Mouse (Mus musculus): ENCODE measurements around the gene Slc13a4. TPM values are rescaled to one million over a fixed set of nuclear protein-coding genes. Genes with fewer than 3 reads are reported as not detected.
A peak's percentile ranks its signal among the peaks of the same experiment; 100 is the strongest.

The Slc13a4 gene
- polyA plus RNA-seq, 1 experiment = not detected

GRCm38 (mm10) chr6:35252477-35253346, 55.2 kb downstream of the Slc13a4 start:
- Histone ChIP-seq H3K9me3 (no peaks in the 10 kb centered on the region), H3K4me1 (peaks cover 68% of the 10 kb centered on the region), H3K36me3 (replicated peaks; ENCODE audit: low read length) (peaks cover 18% of the 10 kb centered on the region), H3K27me3 (replicated peaks) (no peaks in the 10 kb centered on the region), H3K4me3 (replicated peaks) (peak overlapping the region; percentile 96)
- TF ChIP-seq FLI1 (IDR thresholded peaks at IDR 0.05; ENCODE audit: low read length) (peak; percentile 9; the same call in 1 of the 2 replicates), GATA1 (IDR thresholded peaks at IDR 0.05; ENCODE audit: borderline replicate concordance, low read length) (no peak)

DNA sequence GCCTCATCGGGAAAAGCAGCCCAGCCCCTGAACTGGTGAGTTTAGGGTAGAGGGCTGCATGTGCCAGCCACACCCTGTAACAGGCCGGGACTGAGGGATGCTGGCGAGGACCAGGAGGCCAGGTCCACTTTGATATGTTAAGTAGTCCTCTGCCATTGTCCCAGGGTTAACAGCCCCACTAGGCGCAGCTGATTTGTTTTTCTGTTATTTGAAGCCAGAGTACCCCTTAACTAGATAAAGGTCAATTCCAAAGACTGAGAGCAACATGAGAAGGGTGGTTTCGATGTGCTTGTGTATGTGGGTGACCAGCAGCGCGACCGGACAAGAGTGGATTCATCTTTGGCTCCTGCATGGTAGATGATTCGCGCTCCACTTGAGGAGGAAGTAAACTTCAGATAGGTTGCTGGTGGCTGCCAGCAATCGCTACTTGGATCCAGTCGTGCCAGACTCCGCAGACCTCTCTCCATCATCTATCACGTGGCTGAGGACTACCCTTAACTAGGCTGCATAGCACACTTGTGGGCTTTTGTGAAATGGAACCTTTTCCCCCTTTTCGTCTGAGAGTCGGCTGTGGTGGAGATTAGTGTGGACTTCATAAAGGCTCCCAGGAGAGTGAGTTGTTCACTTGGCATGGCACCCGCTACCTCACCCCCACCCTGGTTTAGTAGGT, 56.0 kb downstream of the Slc13a4 start:
- peaks cover 18% of the 10 kb centered on the region for H3K36me3 ChIP-seq (replicated peaks; ENCODE audit: low read length)
- H3K4me1 ChIP-seq = peaks cover 60% of the 10 kb centered on the region
- H3K9me3 ChIP-seq = no peaks in the 10 kb centered on the region
- no peaks in the 10 kb centered on the region for H3K27me3 ChIP-seq (replicated peaks)
- TF ChIP-seq FLI1 (IDR thresholded peaks at IDR 0.05; ENCODE audit: low read length) (no peak), GATA1 (IDR thresholded peaks at IDR 0.05; ENCODE audit: borderline replicate concordance, low read length) (no peak)
- H3K4me3 ChIP-seq (replicated peaks) = peak overlapping the region; percentile 96

GRCm38 (mm10) chr6:35245086-35245485, 62.8 kb downstream of the Slc13a4 start:
- Histone ChIP-seq H3K36me3 (replicated peaks; ENCODE audit: low read length) (peaks cover 69% of the 10 kb centered on the region), H3K27me3 (replicated peaks) (no peaks in the 10 kb centered on the region), H3K4me3 (replicated peaks) (no peak overlapping the region), H3K9me3 (no peaks in the 10 kb centered on the region), H3K4me1 (peaks cover 33% of the 10 kb centered on the region)
- TF ChIP-seq GATA1 (IDR thresholded peaks at IDR 0.05; ENCODE audit: borderline replicate concordance, low read length) (no peak), FLI1 (IDR thresholded peaks at IDR 0.05; ENCODE audit: low read length) (no peak)

DNA sequence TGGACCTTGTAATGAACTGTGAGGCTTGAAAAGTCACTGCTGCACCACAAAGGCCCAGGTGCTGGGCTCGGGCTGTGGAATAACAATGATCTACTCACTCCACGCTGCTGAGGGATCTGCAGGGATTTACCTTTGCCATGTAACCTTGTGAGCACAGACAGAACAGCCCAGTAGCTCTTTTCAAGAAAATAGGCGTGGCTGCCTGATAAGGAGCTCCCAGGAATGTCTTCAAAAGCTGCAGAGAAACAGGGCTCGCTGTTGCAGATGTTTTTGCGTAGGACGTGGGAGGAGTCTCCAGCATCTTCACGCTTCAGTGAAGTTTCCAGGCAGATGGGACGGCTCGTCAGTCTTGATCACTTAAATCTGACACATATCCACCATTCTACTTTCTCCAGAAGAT, 63.9 kb downstream of the Slc13a4 start:
- no peak overlapping the region for H3K4me3 ChIP-seq (replicated peaks)
- H3K9me3 ChIP-seq = no peaks in the 10 kb centered on the region
- no peak for TF ChIP-seq GATA1 (IDR thresholded peaks at IDR 0.05; ENCODE audit: borderline replicate concordance, low read length)
- TF ChIP-seq FLI1 (IDR thresholded peaks at IDR 0.05; ENCODE audit: low read length) = no peak
- H3K4me1 ChIP-seq = peaks cover 23% of the 10 kb centered on the region
- H3K36me3 ChIP-seq (replicated peaks; ENCODE audit: low read length) = peaks cover 79% of the 10 kb centered on the region
- H3K27me3 ChIP-seq (replicated peaks) = no peaks in the 10 kb centered on the region

GRCm38 (mm10) chr6:35243252-35243651, 64.7 kb downstream of the Slc13a4 start:
- H3K4me3 ChIP-seq (replicated peaks) = no peak overlapping the region
- H3K4me1 ChIP-seq = peaks cover 15% of the 10 kb centered on the region
- no peaks in the 10 kb centered on the region for H3K9me3 ChIP-seq
- H3K27me3 ChIP-seq (replicated peaks) = no peaks in the 10 kb centered on the region
- peaks cover 87% of the 10 kb centered on the region for H3K36me3 ChIP-seq (replicated peaks; ENCODE audit: low read length)
- TF ChIP-seq FLI1 (IDR thresholded peaks at IDR 0.05; ENCODE audit: low read length) = no peak

- Histone ChIP-seq H3K36me3 (replicated peaks; ENCODE audit: low read length) (peaks cover 96% of the 10 kb centered on the region), H3K9me3 (no peaks in the 10 kb centered on the region), H3K4me3 (replicated peaks) (no peak overlapping the region), H3K4me1 (peaks cover 4% of the 10 kb centered on the region), H3K27me3 (replicated peaks) (no peaks in the 10 kb centered on the region)
- TF ChIP-seq FLI1 (IDR thresholded peaks at IDR 0.05; ENCODE audit: low read length) = no peak
- TF ChIP-seq GATA1 (IDR thresholded peaks at IDR 0.05; ENCODE audit: borderline replicate concordance, low read length) = no peak
These were observed 71.7 kb downstream of the Slc13a4 start for GRCm38 (mm10) chr6:35236108-35236785.

DNA sequence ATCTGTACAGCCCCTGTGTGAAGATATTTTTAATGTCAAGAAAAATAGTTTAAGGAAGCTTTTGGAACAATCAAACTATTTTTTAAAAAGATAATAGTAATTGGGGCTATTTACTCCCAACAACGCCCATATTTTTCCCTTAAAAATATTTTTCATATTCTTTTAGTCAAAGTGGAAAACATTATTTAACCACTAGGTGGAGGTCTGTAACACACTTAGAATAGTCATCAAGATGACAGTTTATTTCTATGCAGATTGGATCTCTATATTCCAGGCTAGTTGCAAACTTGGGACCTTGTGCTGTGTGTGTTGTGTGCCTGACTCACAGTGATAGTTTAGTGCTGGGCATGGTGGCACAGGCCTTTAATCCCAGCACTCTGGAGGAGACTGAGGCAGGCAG, 78.5 kb downstream of the Slc13a4 start:
- Histone ChIP-seq H3K4me3 (replicated peaks) (no peak overlapping the region), H3K36me3 (replicated peaks; ENCODE audit: low read length) (peaks cover 88% of the 10 kb centered on the region), H3K4me1 (peaks cover 4% of the 10 kb centered on the region), H3K27me3 (replicated peaks) (no peaks in the 10 kb centered on the region), H3K9me3 (no peaks in the 10 kb centered on the region)
- TF ChIP-seq FLI1 (IDR thresholded peaks at IDR 0.05; ENCODE audit: low read length) = no peak
- no peak for TF ChIP-seq GATA1 (IDR thresholded peaks at IDR 0.05; ENCODE audit: borderline replicate concordance, low read length)

- TF ChIP-seq GATA1 (IDR thresholded peaks at IDR 0.05; ENCODE audit: borderline replicate concordance, low read length) (no peak), FLI1 (IDR thresholded peaks at IDR 0.05; ENCODE audit: low read length) (no peak)
- H3K9me3 ChIP-seq = no peaks in the 10 kb centered on the region
- no peaks in the 10 kb centered on the region for H3K4me1 ChIP-seq
- H3K36me3 ChIP-seq (replicated peaks; ENCODE audit: low read length) = peaks cover 87% of the 10 kb centered on the region
- no peaks in the 10 kb centered on the region for H3K27me3 ChIP-seq (replicated peaks)
- H3K4me3 ChIP-seq (replicated peaks) = no peak overlapping the region
These were observed 82.2 kb downstream of the Slc13a4 start for GRCm38 (mm10) chr6:35225696-35226095.

Other genes starting within 250 kb of the Slc13a4 start
- gene Cnot4, start 174.4 kb downstream of the Slc13a4 start, polyA plus RNA-seq (2012; ENCODE audit: insufficient read depth, low replicate concordance) = 2.9 and 6.3 TPM in 2 replicates
- 1.3 and 1.6 TPM in 2 replicates for gene Nup205, start 130.7 kb downstream of the Slc13a4 start, polyA plus RNA-seq (2012; ENCODE audit: insufficient read depth, low replicate concordance)
- not detected in 2 replicates for gene Fam180a, start 18.0 kb upstream of the Slc13a4 start, polyA plus RNA-seq (2012; ENCODE audit: insufficient read depth, low replicate concordance)
- 122 and 125 TPM in 2 replicates for gene Mtpn, start 231.8 kb upstream of the Slc13a4 start, polyA plus RNA-seq (2012; ENCODE audit: insufficient read depth, low replicate concordance)

Data from megakaryocyte, embryonic 14.5 days (primary cell).